Mouse (Mus musculus) cortical plate, adult 2 months (tissue): ENCODE data around the gene Tnc.

Experiments
- CTCF ChIP-seq: fragments of 200-500 bp; IDR thresholded peaks from 2 replicates; pipeline ENCODE4 v1.5.1; 2011; ENCODE audit warnings: mild to moderate bottlenecking, control low read depth, low read length; ENCODE audit not compliant: insufficient read depth; ENCODE audit errors: extremely low read depth
- POLR2A ChIP-seq: fragments of 200-500 bp; IDR thresholded peaks from 2 replicates; pipeline ENCODE4 v1.6.1; 2011; ENCODE audit warnings: mild to moderate bottlenecking, low read length, control low read depth; ENCODE audit not compliant: insufficient read depth; ENCODE audit errors: extremely low read depth

GRCm38 (mm10) chr4:64009936-64010335, 36.9 kb downstream of the Tnc start:
- TF ChIP-seq CTCF: no peak
- TF ChIP-seq POLR2A: no peak
